Mouse (Mus musculus): ENCODE measurements at regions not wholly inside any gene's neighbourhood (a gene's known extent, or its start where the extent isn't known, plus 50 kb on each side); places are given as distances from the start of the nearest gene placed in this dataset.
A peak's percentile ranks its signal among the peaks of the same experiment; 100 is the strongest.

- WGBS, result 70% methylated on average over 9 of the region's 9 CpGs
- Histone ChIP-seq H3K9me3 (no peaks in the 10 kb centered on the region), H3K4me3 (no peak overlapping the region), H3K9ac (no peak overlapping the region), H3K27me3 (no peaks in the 10 kb centered on the region), H3K4me2 (replicated peaks) (0 out of 2 replicates have a peak overlapping the region, but pooled peaks have one; percentile 14), H3K27ac (no peak overlapping the region; the same call in 1 of the 2 replicates), H3K36me3 (no peaks in the 10 kb centered on the region), H3K4me1 (peaks cover 12% of the 10 kb centered on the region)
- no peak for ATAC-seq (ENCODE audit: low FRiP score, low read depth)
These were observed 206.4 kb upstream of the Gm26657 start for GRCm38 (mm10) chr4:56533344-56533985.

GRCm38 (mm10) chr4:56532921-56533320, 206.9 kb upstream of the Gm26657 start:
- Histone ChIP-seq H3K4me2 (replicated peaks) (0 out of 2 replicates have a peak overlapping the region, but pooled peaks have one; percentile 14), H3K9ac (no peak overlapping the region), H3K4me3 (no peak overlapping the region), H3K36me3 (no peaks in the 10 kb centered on the region), H3K4me1 (peaks cover 12% of the 10 kb centered on the region), H3K9me3 (no peaks in the 10 kb centered on the region), H3K27me3 (no peaks in the 10 kb centered on the region), H3K27ac (no peak overlapping the region; the same call in 1 of the 2 replicates)
- no peak for ATAC-seq (ENCODE audit: low FRiP score, low read depth)
- WGBS, result 37% methylated on average over 9 of the region's 9 CpGs

GRCm38 (mm10) chr4:56528571-56528970, 211.3 kb upstream of the Gm26657 start:
- H3K9me3 ChIP-seq, result no peaks in the 10 kb centered on the region
- H3K27ac ChIP-seq, result no peak overlapping the region
- H3K27me3 ChIP-seq, result no peaks in the 10 kb centered on the region
- no peak overlapping the region for H3K4me2 ChIP-seq (replicated peaks)
- WGBS, result 83% methylated on average over 2 of the region's 2 CpGs
- H3K36me3 ChIP-seq, result no peaks in the 10 kb centered on the region
- H3K4me3 ChIP-seq, result no peak overlapping the region
- H3K4me1 ChIP-seq, result peaks cover 12% of the 10 kb centered on the region
- no peak overlapping the region for H3K9ac ChIP-seq
- ATAC-seq (ENCODE audit: low FRiP score, low read depth), result no peak

- no peak overlapping the region for H3K4me3 ChIP-seq
- no peak overlapping the region for H3K9ac ChIP-seq
- 83% methylated on average over 6 of the region's 6 CpGs for WGBS
- no peak for ATAC-seq (ENCODE audit: low FRiP score, low read depth)
- H3K27ac ChIP-seq, result no peak overlapping the region
- H3K4me2 ChIP-seq (replicated peaks), result no peak overlapping the region
- no peaks in the 10 kb centered on the region for H3K4me1 ChIP-seq
- H3K9me3 ChIP-seq, result no peaks in the 10 kb centered on the region
- H3K36me3 ChIP-seq, result no peaks in the 10 kb centered on the region
- no peaks in the 10 kb centered on the region for H3K27me3 ChIP-seq
These were observed 215.4 kb upstream of the Gm26657 start for GRCm38 (mm10) chr4:56524430-56524985.

- WGBS, result 91% methylated on average over 4 of the region's 4 CpGs
- no peak overlapping the region for H3K27ac ChIP-seq
- H3K4me1 ChIP-seq, result no peaks in the 10 kb centered on the region
- no peak overlapping the region for H3K4me3 ChIP-seq
- H3K36me3 ChIP-seq, result no peaks in the 10 kb centered on the region
- H3K27me3 ChIP-seq, result no peaks in the 10 kb centered on the region
- no peaks in the 10 kb centered on the region for H3K9me3 ChIP-seq
- ATAC-seq (ENCODE audit: low FRiP score, low read depth), result no peak
- H3K9ac ChIP-seq, result no peak overlapping the region
- no peak overlapping the region for H3K4me2 ChIP-seq (replicated peaks)
These were observed 232.1 kb upstream of the Gm26657 start for GRCm38 (mm10) chr4:56507770-56508169.

- WGBS, result 77% methylated on average over 1 of the region's 1 CpGs
- no peak overlapping the region for H3K27ac ChIP-seq
- H3K9me3 ChIP-seq, result no peaks in the 10 kb centered on the region
- no peaks in the 10 kb centered on the region for H3K4me1 ChIP-seq
- no peaks in the 10 kb centered on the region for H3K36me3 ChIP-seq
- no peak overlapping the region for H3K9ac ChIP-seq
- H3K27me3 ChIP-seq, result no peaks in the 10 kb centered on the region
- no peak for ATAC-seq (ENCODE audit: low FRiP score, low read depth)
- no peak overlapping the region for H3K4me3 ChIP-seq
- H3K4me2 ChIP-seq (replicated peaks), result no peak overlapping the region
These were observed 233.1 kb upstream of the Gm26657 start for GRCm38 (mm10) chr4:56506786-56507185.

- WGBS, result 67% methylated on average over 1 of the region's 1 CpGs
- Histone ChIP-seq H3K4me1 (no peaks in the 10 kb centered on the region), H3K36me3 (no peaks in the 10 kb centered on the region), H3K9me3 (no peaks in the 10 kb centered on the region), H3K4me3 (no peak overlapping the region), H3K9ac (no peak overlapping the region), H3K27ac (no peak overlapping the region), H3K4me2 (replicated peaks) (no peak overlapping the region), H3K27me3 (no peaks in the 10 kb centered on the region)
- ATAC-seq (ENCODE audit: low FRiP score, low read depth), result no peak
These were observed 233.8 kb upstream of the Gm26657 start for GRCm38 (mm10) chr4:56506067-56506466.

GRCm38 (mm10) chr4:56492537-56493221, 247.2 kb upstream of the Gm26657 start:
- H3K4me1 ChIP-seq, result peaks cover 5% of the 10 kb centered on the region; the same call in 1 of the 2 replicates
- no peaks in the 10 kb centered on the region for H3K9me3 ChIP-seq
- no peak overlapping the region for H3K9ac ChIP-seq
- WGBS, result 56% methylated on average over 16 of the region's 16 CpGs
- H3K4me3 ChIP-seq, result no peak overlapping the region
- H3K36me3 ChIP-seq, result no peaks in the 10 kb centered on the region
- H3K27me3 ChIP-seq, result 0 out of 2 replicates have a peak, but pooled peaks cover 7% of the 10 kb centered on the region
- no peak overlapping the region for H3K4me2 ChIP-seq (replicated peaks)
- no peak overlapping the region for H3K27ac ChIP-seq
- peak; percentile 66 for ATAC-seq (ENCODE audit: low FRiP score, low read depth)

GRCm38 (mm10) chr4:56489361-56489760, 250.5 kb upstream of the Gm26657 start:
- 88% methylated on average over 4 of the region's 4 CpGs for WGBS
- Histone ChIP-seq H3K4me3 (no peak overlapping the region), H3K4me2 (replicated peaks) (no peak overlapping the region), H3K9me3 (no peaks in the 10 kb centered on the region), H3K9ac (no peak overlapping the region), H3K27ac (no peak overlapping the region), H3K27me3 (0 out of 2 replicates have a peak, but pooled peaks cover 6% of the 10 kb centered on the region), H3K4me1 (peaks cover 5% of the 10 kb centered on the region; the same call in 1 of the 2 replicates), H3K36me3 (no peaks in the 10 kb centered on the region)
- ATAC-seq (ENCODE audit: low FRiP score, low read depth), result no peak

- H3K9ac ChIP-seq, result no peak overlapping the region
These were observed 256.2 kb upstream of the Gm26657 start for GRCm38 (mm10) chr4:56483708-56484107.

GRCm38 (mm10) chr4:56456788-56457187, 283.1 kb upstream of the Gm26657 start:
- no peak overlapping the region for H3K4me2 ChIP-seq (replicated peaks)
- no peaks in the 10 kb centered on the region for H3K36me3 ChIP-seq
- H3K4me1 ChIP-seq, result no peaks in the 10 kb centered on the region
- H3K9ac ChIP-seq, result no peak overlapping the region
- WGBS, result 87% methylated on average over 4 of the region's 4 CpGs
- H3K9me3 ChIP-seq, result no peaks in the 10 kb centered on the region
- no peak for ATAC-seq (ENCODE audit: low FRiP score, low read depth)
- H3K27me3 ChIP-seq, result no peaks in the 10 kb centered on the region
- no peak overlapping the region for H3K4me3 ChIP-seq
- H3K27ac ChIP-seq, result no peak overlapping the region

More at GRCm38 (mm10) chr4:56483708-56484107, 256.2 kb upstream of the Gm26657 start:
- 78% methylated on average over 8 of the region's 8 CpGs for WGBS
- no peak overlapping the region for H3K27ac ChIP-seq
- H3K4me3 ChIP-seq, result no peak overlapping the region
- H3K4me1 ChIP-seq, result no peaks in the 10 kb centered on the region
- ATAC-seq (ENCODE audit: low FRiP score, low read depth), result no peak
- no peaks in the 10 kb centered on the region for H3K9me3 ChIP-seq
- no peaks in the 10 kb centered on the region for H3K36me3 ChIP-seq
- no peaks in the 10 kb centered on the region for H3K27me3 ChIP-seq
- H3K4me2 ChIP-seq (replicated peaks), result no peak overlapping the region

- Histone ChIP-seq H3K4me3 (no peak overlapping the region), H3K4me2 (replicated peaks) (no peak overlapping the region), H3K4me1 (no peaks in the 10 kb centered on the region), H3K27me3 (no peaks in the 10 kb centered on the region), H3K27ac (no peak overlapping the region), H3K9me3 (no peaks in the 10 kb centered on the region), H3K9ac (no peak overlapping the region), H3K36me3 (no peaks in the 10 kb centered on the region)
- 67% methylated on average over 8 of the region's 8 CpGs for WGBS
- no peak for ATAC-seq (ENCODE audit: low FRiP score, low read depth)
These were observed 318.3 kb upstream of the Gm26657 start for GRCm38 (mm10) chr4:56421575-56421974.

Data from limb, embryonic 13.5 days (tissue).